Mouse (Mus musculus): ENCODE results near the gene Gm904.

Gene Gm904

GRCm38 (mm10) chr13:50642928-50643327, at the start of gene Gm904:
TSS of gene Gm904 (plus strand) at chr13:50643228.

DNA sequence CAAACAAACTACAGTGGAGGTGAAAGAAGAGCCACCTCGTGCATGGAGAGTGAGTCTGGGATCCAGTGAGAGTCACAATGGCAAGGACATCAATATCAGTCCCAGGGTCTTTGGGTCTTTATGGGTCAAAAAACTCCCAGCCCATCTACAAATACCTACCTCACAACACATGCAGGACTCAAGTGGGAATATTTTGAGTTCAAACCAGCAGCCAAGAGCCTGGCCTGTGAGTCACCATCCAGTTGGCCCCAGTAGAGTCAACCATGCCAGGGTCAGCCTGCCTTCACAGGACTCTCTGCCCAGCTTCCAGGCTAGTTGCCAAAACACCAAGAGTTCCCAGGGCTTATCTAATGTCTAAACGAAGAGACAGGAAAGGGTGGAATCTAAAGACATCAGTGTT, 5.7 kb downstream of the Gm904 start:
- 79% methylated on average over 2 of the region's 2 CpGs for WGBS

Measured in cerebral cortex, adult 2 months (tissue).